Comparison of ENCODE assay signal across 9 mouse cellular contexts in the genomic region with DNA sequence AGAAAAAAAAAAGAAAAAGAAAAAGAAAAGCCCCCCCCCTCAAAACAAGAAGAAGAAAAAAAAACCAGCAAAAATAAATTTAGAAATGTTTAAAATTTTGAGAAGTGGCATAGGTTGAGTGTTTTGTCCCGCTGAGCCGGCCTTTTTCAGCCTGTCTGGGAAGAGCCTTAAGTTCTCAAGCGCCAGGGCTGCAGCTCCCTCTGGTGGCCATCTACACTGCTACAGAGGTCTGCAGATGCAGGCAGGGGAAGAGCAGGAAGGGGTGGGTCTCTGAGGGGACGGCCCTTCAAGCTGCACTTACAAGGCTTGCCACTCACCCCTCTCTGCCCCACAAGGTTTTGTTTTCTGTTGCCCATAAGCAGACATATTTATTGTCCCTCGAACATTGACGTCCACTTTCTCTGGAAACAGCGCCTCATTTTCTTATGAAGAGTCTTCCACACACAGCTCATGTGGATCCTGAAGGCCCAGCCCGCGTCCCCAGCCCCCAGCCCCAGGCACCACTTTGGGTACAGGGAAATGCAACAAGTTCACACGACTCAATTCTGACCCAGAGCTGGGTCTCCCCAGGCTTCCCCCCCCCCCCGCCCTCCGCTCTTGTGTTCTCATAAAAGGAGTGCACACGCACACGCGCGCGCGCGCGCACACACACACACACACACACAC. TPM values are rescaled to one million over a fixed set of nuclear protein-coding genes. Genes with fewer than 3 reads are reported as not detected.
A peak's percentile ranks its signal among the peaks of the same experiment; 100 is the strongest.
DNase-seq lines count a peak whose midpoint lies in the region; ATAC-seq and TF ChIP-seq lines count a peak whose summit lies in the region.
"Had no signal": no experiment of that assay in that cellular context is flagged by ENCODE, and none has a peak within 500 bp of the region (broad histone marks: within the 10 kb centered on the region; RNA-seq: fewer than 3 reads in every experiment).

No protein-coding gene starts in this region.

- peak overlapping the region; percentile 23 for H3K4me3 ChIP-seq in forebrain, embryonic 12.5 days (replicated peaks)
- H3K4me3 ChIP-seq in heart, postnatal 0 days (ENCODE audit: low read depth, low read length), result no peak overlapping the region
- no peak overlapping the region; the same call in 1 of the 2 replicates for H3K4me3 ChIP-seq in liver, embryonic 15.5 days (replicated peaks)
- H3K4me3 ChIP-seq in neural tube, embryonic 13.5 days, result peak overlapping the region; percentile 8; the same call in 1 of the 2 replicates
- H3K4me3 ChIP-seq: erythroblast, embryonic 14.5 days had no signal

- TF ChIP-seq EP300 in heart, postnatal 0 days (IDR thresholded peaks at IDR 0.05; ENCODE audit: low read depth), result no peak

- H3K36me3 ChIP-seq in forebrain, embryonic 12.5 days (replicated peaks), result no peaks in the 10 kb centered on the region
- no peaks in the 10 kb centered on the region for H3K36me3 ChIP-seq in heart, postnatal 0 days (replicated peaks; ENCODE audit: control insufficient read depth, insufficient read depth, low read length)
- H3K36me3 ChIP-seq in liver, embryonic 15.5 days (replicated peaks), result 0 out of 2 replicates have a peak, but pooled peaks cover 2% of the 10 kb centered on the region
- no peaks in the 10 kb centered on the region for H3K36me3 ChIP-seq in neural tube, embryonic 13.5 days

- no peak overlapping the region for H3K27ac ChIP-seq in forebrain, embryonic 12.5 days
- no peak overlapping the region for H3K27ac ChIP-seq in heart, postnatal 0 days (ENCODE audit: low read depth)
- no peak overlapping the region for H3K27ac ChIP-seq in liver, embryonic 15.5 days (replicated peaks)
- H3K27ac ChIP-seq in neural tube, embryonic 13.5 days (replicated peaks), result no peak overlapping the region

- 44% methylated on average over 19 of the region's 20 CpGs for WGBS in forebrain, embryonic 12.5 days
- 48% methylated on average over 20 of the region's 20 CpGs for WGBS in heart, postnatal 0 days
- WGBS in liver, embryonic 15.5 days (ENCODE audit: insufficient replicate concordance), result 48% methylated on average over 20 of the region's 20 CpGs
- 45% methylated on average over 20 of the region's 20 CpGs for WGBS in neural tube, embryonic 13.5 days

- DNase-seq in c-Kit-positive CD71-negative TER-119-negative erythroid progenitor cells, embryonic 14.5 days (ENCODE audit: low read depth), result peak; percentile 87
- peak; percentile 93 for DNase-seq in heart, postnatal 0 days (ENCODE audit: low spot score)
- DNase-seq in kidney, postnatal 36 days, result peak; percentile 94 to 98
- DNase-seq in telencephalon, adult 2 months (ENCODE audit: low read depth, low spot score), result peak; percentile 69

- H3K4me1 ChIP-seq in forebrain, embryonic 12.5 days, result 0 out of 2 replicates have a peak, but pooled peaks cover 4% of the 10 kb centered on the region
- H3K4me1 ChIP-seq in heart, postnatal 0 days (ENCODE audit: control insufficient read depth, insufficient read depth), result no peaks in the 10 kb centered on the region
- H3K4me1 ChIP-seq in liver, embryonic 15.5 days (replicated peaks), result 0 out of 2 replicates have a peak, but pooled peaks cover 3% of the 10 kb centered on the region
- 0 out of 2 replicates have a peak, but pooled peaks cover 6% of the 10 kb centered on the region for H3K4me1 ChIP-seq in neural tube, embryonic 13.5 days (replicated peaks)

- TF ChIP-seq CTCF in heart, postnatal 0 days (IDR thresholded peaks at IDR 0.05; ENCODE audit: low read depth), result peak; percentile 99

- no peaks in the 10 kb centered on the region for H3K9me3 ChIP-seq in forebrain, embryonic 12.5 days
- no peaks in the 10 kb centered on the region for H3K9me3 ChIP-seq in heart, postnatal 0 days (replicated peaks; ENCODE audit: control insufficient read depth, low read length)
- H3K9me3 ChIP-seq in liver, embryonic 15.5 days (replicated peaks), result no peaks in the 10 kb centered on the region
- no peaks in the 10 kb centered on the region for H3K9me3 ChIP-seq in neural tube, embryonic 13.5 days

- peak overlapping the region; percentile 43 for H3K4me2 ChIP-seq in forebrain, embryonic 12.5 days
- H3K4me2 ChIP-seq in heart, postnatal 0 days (ENCODE audit: low read depth, low read length), result peak overlapping the region; percentile 39
- H3K4me2 ChIP-seq in liver, embryonic 15.5 days, result peak overlapping the region; percentile 44; the same call in 1 of the 2 replicates
- peak overlapping the region; percentile 45 for H3K4me2 ChIP-seq in neural tube, embryonic 13.5 days

- peak; percentile 99 for ATAC-seq in CD4-positive, CD25-positive, alpha-beta regulatory T cell, adult 4 months
- ATAC-seq in forebrain, embryonic 12.5 days (ENCODE audit: low FRiP score), result peak; percentile 90
- ATAC-seq in heart, postnatal 0 days (ENCODE audit: insufficient read depth, low read depth), result peak; percentile 96
- peak; percentile 64 for ATAC-seq in liver, embryonic 15.5 days (ENCODE audit: insufficient read depth)
- ATAC-seq in neural tube, embryonic 13.5 days (ENCODE audit: low read depth), result peak; percentile 95

- H3K27me3 ChIP-seq in forebrain, embryonic 12.5 days, result no peaks in the 10 kb centered on the region
- H3K27me3 ChIP-seq in heart, postnatal 0 days (ENCODE audit: control insufficient read depth, insufficient read depth, low read length), result peaks cover 8% of the 10 kb centered on the region; the same call in 1 of the 2 replicates
- H3K27me3 ChIP-seq in liver, embryonic 15.5 days, result no peaks in the 10 kb centered on the region
- no peaks in the 10 kb centered on the region for H3K27me3 ChIP-seq in neural tube, embryonic 13.5 days

- H3K9ac ChIP-seq in forebrain, embryonic 12.5 days, result no peak overlapping the region
- 0 out of 2 replicates have a peak overlapping the region, but pooled peaks have one; percentile 0 for H3K9ac ChIP-seq in heart, postnatal 0 days (replicated peaks; ENCODE audit: low read depth, low read length)
- H3K9ac ChIP-seq in liver, embryonic 15.5 days, result no peak overlapping the region
- peak overlapping the region; percentile 47; the same call in 1 of the 2 replicates for H3K9ac ChIP-seq in neural tube, embryonic 13.5 days

RNA-seq across cellular contexts. Expression of a gene that starts 17.4 kb away (rescaled TPM):
- polyA plus RNA-seq in CD4-positive, CD25-positive, alpha-beta regulatory T cell, adult 4 months (2017; shearing (Covaris generic)), result 10 to 100 TPM in 1 of 2 experiments, 1 to 10 TPM in 1; 6.0 to 12.2 TPM
- polyA plus RNA-seq in forebrain, embryonic 12.5 days (2016; fragmentation: Nextera tagmentation; extraction: Ambion mirVana), result 0.49 and 0.67 TPM in 2 replicates
- 6.7 and 10.5 TPM in 2 replicates for total RNA-seq in heart, postnatal 0 days (2014; rRNA removed; ENCODE audit: low replicate concordance)
- polyA plus RNA-seq in heart, postnatal 0 days (2015; fragmentation: Nextera tagmentation; extraction: Ambion mirVana), result 1.3 and 1.7 TPM in 2 replicates
- polyA plus RNA-seq in liver, embryonic 15.5 days (2015; fragmentation: Nextera tagmentation; extraction: Ambion mirVana), result 98.6 and 145 TPM in 2 replicates
- polyA plus RNA-seq in neural tube, embryonic 13.5 days (2015; fragmentation: Nextera tagmentation; extraction: Ambion mirVana), result 0.25 and 0.62 TPM in 2 replicates

RNA-seq across cellular contexts. Expression of a gene that starts 21.2 kb away (rescaled TPM):
- under 1 TPM in 1 of 2 experiments, not detected in 1; 0.27 TPM for polyA plus RNA-seq in CD4-positive, CD25-positive, alpha-beta regulatory T cell, adult 4 months (2017; shearing (Covaris generic))
- polyA plus RNA-seq in forebrain, embryonic 12.5 days (2016; fragmentation: Nextera tagmentation; extraction: Ambion mirVana), result 1.1 and 1.3 TPM in 2 replicates
- 0.81 and 0.92 TPM in 2 replicates for total RNA-seq in heart, postnatal 0 days (2014; rRNA removed; ENCODE audit: low replicate concordance)
- 0.66 and 2.4 TPM in 2 replicates for polyA plus RNA-seq in heart, postnatal 0 days (2015; fragmentation: Nextera tagmentation; extraction: Ambion mirVana)
- polyA plus RNA-seq in liver, embryonic 15.5 days (2015; fragmentation: Nextera tagmentation; extraction: Ambion mirVana), result 0.35 and 0.92 TPM in 2 replicates
- polyA plus RNA-seq in neural tube, embryonic 13.5 days (2015; fragmentation: Nextera tagmentation; extraction: Ambion mirVana), result 2.2 and 2.5 TPM in 2 replicates
- polyA plus RNA-seq: erythroblast, embryonic 14.5 days had no signal

RNA-seq across cellular contexts. Expression of a gene that starts 29.1 kb away (rescaled TPM):
- not detected for polyA plus RNA-seq in CD4-positive, CD25-positive, alpha-beta regulatory T cell, adult 4 months (2017; shearing (Covaris generic))
- 1.1 and 1.3 TPM in 2 replicates for polyA plus RNA-seq in forebrain, embryonic 12.5 days (2016; fragmentation: Nextera tagmentation; extraction: Ambion mirVana)
- 4.7 and 28.3 TPM in 2 replicates for total RNA-seq in heart, postnatal 0 days (2014; rRNA removed; ENCODE audit: low replicate concordance)
- polyA plus RNA-seq in heart, postnatal 0 days (2015; fragmentation: Nextera tagmentation; extraction: Ambion mirVana), result 4.2 and 5.3 TPM in 2 replicates
- polyA plus RNA-seq in liver, embryonic 15.5 days (2015; fragmentation: Nextera tagmentation; extraction: Ambion mirVana), result 1.0 and 1.2 TPM in 2 replicates
- 5.1 and 6.8 TPM in 2 replicates for polyA plus RNA-seq in neural tube, embryonic 13.5 days (2015; fragmentation: Nextera tagmentation; extraction: Ambion mirVana)

RNA-seq across cellular contexts. Expression of a gene that starts 38.6 kb away (rescaled TPM):
- polyA plus RNA-seq in CD4-positive, CD25-positive, alpha-beta regulatory T cell, adult 4 months (2017; shearing (Covaris generic)), result not detected
- 0.29 and 0.37 TPM in 2 replicates for polyA plus RNA-seq in forebrain, embryonic 12.5 days (2016; fragmentation: Nextera tagmentation; extraction: Ambion mirVana)
- total RNA-seq in heart, postnatal 0 days (2014; rRNA removed; ENCODE audit: low replicate concordance), result 0.27 and 2.7 TPM in 2 replicates
- 0.08 and 0.19 TPM in 2 replicates for polyA plus RNA-seq in heart, postnatal 0 days (2015; fragmentation: Nextera tagmentation; extraction: Ambion mirVana)
- 0.03 TPM in 1 of 2 replicates, not detected in the other for polyA plus RNA-seq in liver, embryonic 15.5 days (2015; fragmentation: Nextera tagmentation; extraction: Ambion mirVana)
- 2.0 and 2.6 TPM in 2 replicates for polyA plus RNA-seq in neural tube, embryonic 13.5 days (2015; fragmentation: Nextera tagmentation; extraction: Ambion mirVana)
- polyA plus RNA-seq: erythroblast, embryonic 14.5 days had no signal

RNA-seq across cellular contexts. Expression of a gene that starts 40.7 kb away (rescaled TPM):
- not detected for polyA plus RNA-seq in CD4-positive, CD25-positive, alpha-beta regulatory T cell, adult 4 months (2017; shearing (Covaris generic))
- polyA plus RNA-seq in forebrain, embryonic 12.5 days (2016; fragmentation: Nextera tagmentation; extraction: Ambion mirVana), result 4.0 and 6.5 TPM in 2 replicates
- total RNA-seq in heart, postnatal 0 days (2014; rRNA removed; ENCODE audit: low replicate concordance), result 499 and 572 TPM in 2 replicates
- 1,579 and 1,586 TPM in 2 replicates for polyA plus RNA-seq in heart, postnatal 0 days (2015; fragmentation: Nextera tagmentation; extraction: Ambion mirVana)
- 88.6 and 99.1 TPM in 2 replicates for polyA plus RNA-seq in liver, embryonic 15.5 days (2015; fragmentation: Nextera tagmentation; extraction: Ambion mirVana)
- polyA plus RNA-seq in neural tube, embryonic 13.5 days (2015; fragmentation: Nextera tagmentation; extraction: Ambion mirVana), result 28.2 and 33.9 TPM in 2 replicates

Comparison
In these comparisons a context has a peak if more than half of its experiments do, and no peak if none do; other contexts are left out.
1. H3K4me3 ChIP-seq: peak in forebrain, embryonic 12.5 days (single experiment) and neural tube, embryonic 13.5 days (single experiment); none in heart, postnatal 0 days (single experiment) and liver, embryonic 15.5 days (single experiment).
2. H3K9ac ChIP-seq: peak in heart, postnatal 0 days (single experiment) and neural tube, embryonic 13.5 days (single experiment); none in forebrain, embryonic 12.5 days (single experiment) and liver, embryonic 15.5 days (single experiment).
3. Peak in every context shown above with its lines, with median percentiles within 50 percentile points of each other: ATAC-seq, DNase-seq and H3K4me2 ChIP-seq.